Mouse (Mus musculus) heart, adult 2 months (tissue): ENCODE measurements around the gene Capn5. TPM values are rescaled to one million over a fixed set of nuclear protein-coding genes. Genes with fewer than 3 reads are reported as not detected.

Source experiments
- DNase-seq, 2 experiments: peaks; one replicate each; pipeline ENCODE4 v3.0.0; 2021
- H3K27ac ChIP-seq: fragments of 200-600 bp; 2 replicates; pipeline ENCODE4 v1.8.1; 2022
- H3K27me3 ChIP-seq: fragments of 200-500 bp; 2 replicates; pipeline ENCODE4 v1.6.1; 2012; ENCODE audit warnings: mild to moderate bottlenecking, low read length, inconsistent platforms, mixed read lengths; ENCODE audit not compliant: control insufficient read depth, insufficient read depth
- H3K36me3 ChIP-seq: fragments of 200-500 bp; 2 replicates; pipeline ENCODE4 v1.6.1; 2012; ENCODE audit warnings: low read length, inconsistent platforms; ENCODE audit not compliant: control insufficient read depth, insufficient read depth
- H3K4me1 ChIP-seq: fragments of 200-500 bp; 2 replicates; pipeline ENCODE4 v1.6.1; 2011; ENCODE audit warnings: low read length; ENCODE audit not compliant: control insufficient read depth, insufficient read depth
- H3K4me3 ChIP-seq: fragments of 200-600 bp; 2 replicates; pipeline ENCODE4 v1.8.1; 2022
- H3K79me2 ChIP-seq: fragments of 200-500 bp; replicated peaks from 2 replicates; pipeline ENCODE4 v1.6.1; 2012; ENCODE audit warnings: mild to moderate bottlenecking, inconsistent platforms, low read length, moderate library complexity, mixed read lengths; ENCODE audit not compliant: control insufficient read depth, insufficient read depth
- H3K9ac ChIP-seq: fragments of 200-500 bp; 2 replicates; pipeline ENCODE4 v1.6.1; 2012; ENCODE audit warnings: low read depth, mild to moderate bottlenecking, control low read depth, inconsistent platforms, low read length, mixed read lengths
- CTCF ChIP-seq: fragments of 200-600 bp; IDR thresholded peaks from 2 replicates; pipeline ENCODE4 v1.8.1; 2022; ENCODE audit warnings: antibody characterized with exemption, mild to moderate bottlenecking, moderate library complexity
- EP300 ChIP-seq: fragments of 200-500 bp; IDR thresholded peaks from 2 replicates; pipeline ENCODE4 v1.6.1; 2011; ENCODE audit warnings: low read depth, low read length, control low read depth; ENCODE audit not compliant: insufficient read depth
- POLR2A ChIP-seq: fragments of 200-500 bp; IDR thresholded peaks from 2 replicates; pipeline ENCODE4 v1.6.1; 2011; ENCODE audit warnings: mild to moderate bottlenecking, low read depth, low read length, control low read depth; ENCODE audit not compliant: insufficient read depth
- WGBS: fragments of 180-500 bp; shearing (Covaris S2); methylation state at CpG from one replicate; pipeline ENCODE4 v1.1.7; 2018; 5-methylcytosine and 5-hydroxymethylcytosine counted together
- intact Hi-C: fragments of 180-260 bp; cut with DNase I; formaldehyde crosslinking; loops from one replicate; pipeline ENCODE4 v1.15.1; 2025
- polyA plus RNA-seq: library from polyadenylated mRNA; depleted of rRNA; stranded (reverse); fragments of >200 nt; gene quantifications from 2 replicates; pipeline ENCODE4 v1.2.3, GENCODE M21; 2012; rRNA removed
- total RNA-seq, 2 experiments: library from RNA; stranded (reverse); gene quantifications; 2 replicates each; pipeline ENCODE4 v1.2.3; 2021

The Capn5 gene
- total and polyA plus RNA-seq, 3 experiments = 1.8 to 3.7 (median 2.4) TPM

- no peak overlapping the region for H3K9ac ChIP-seq
- H3K79me2 ChIP-seq = no peaks in the 10 kb centered on the region
- no peak for TF ChIP-seq POLR2A
- no peak for TF ChIP-seq EP300
- TF ChIP-seq CTCF = no peak
- intact Hi-C loops = no loop called here
- H3K4me1 ChIP-seq = peaks cover 6% of the 10 kb centered on the region
- 39% methylated on average over 5 of the region's 5 CpGs for WGBS
- H3K4me3 ChIP-seq = no peak overlapping the region
- H3K27me3 ChIP-seq = no peaks in the 10 kb centered on the region
- no peaks in the 10 kb centered on the region for H3K36me3 ChIP-seq
- H3K27ac ChIP-seq = no peak overlapping the region
- peak in 1 of 2 experiments; percentile 31 for DNase-seq
These were observed 95.7 kb downstream of the Capn5 start for GRCm38 (mm10) chr7:98082376-98082775.

- TF ChIP-seq POLR2A (no peak), EP300 (no peak), CTCF (no peak)
These were observed 100.6 kb downstream of the Capn5 start for GRCm38 (mm10) chr7:98077453-98077852.

GRCm38 (mm10) chr7:98071620-98072019 is 106.5 kb downstream of the Capn5 start:
- Histone ChIP-seq H3K79me2 (no peaks in the 10 kb centered on the region), H3K36me3 (no peaks in the 10 kb centered on the region), H3K4me3 (no peak overlapping the region), H3K27me3 (no peaks in the 10 kb centered on the region), H3K9ac (no peak overlapping the region), H3K27ac (no peak overlapping the region), H3K4me1 (no peaks in the 10 kb centered on the region)
- intact Hi-C loops = loop anchor here (1.0 to 2.0 kb wide), 2 partner anchors 15 to 49 kb away; no protein-coding TSS in a partner anchor
- peak; percentile 76 to 88 for DNase-seq
- 24% methylated on average over 5 of the region's 5 CpGs for WGBS
- TF ChIP-seq EP300 (peak; percentile 83; the same call in 1 of the 2 replicates), POLR2A (no peak)

More at GRCm38 (mm10) chr7:98077453-98077852, 100.6 kb downstream of the Capn5 start:
- Histone ChIP-seq H3K9ac (no peak overlapping the region), H3K36me3 (no peaks in the 10 kb centered on the region), H3K27ac (no peak overlapping the region), H3K79me2 (no peaks in the 10 kb centered on the region), H3K4me3 (no peak overlapping the region), H3K4me1 (no peaks in the 10 kb centered on the region), H3K27me3 (no peaks in the 10 kb centered on the region)
- 70% methylated on average over 11 of the region's 11 CpGs for WGBS
- intact Hi-C loops = no loop called here
- DNase-seq = no peak

Other genes starting within 250 kb of the Capn5 start
- 1 to 10 TPM; 4.5 to 5.9 TPM for gene Myo7a, start 58.8 kb downstream of the Capn5 start, total RNA-seq
- 7.1 and 10.8 TPM in 2 replicates for gene Myo7a, start 58.8 kb downstream of the Capn5 start, polyA plus RNA-seq
- gene Omp, start 32.8 kb downstream of the Capn5 start, total RNA-seq = under 1 TPM in 1 of 2 experiments, not detected in 1; 0.14 TPM
- gene Omp, start 32.8 kb downstream of the Capn5 start, polyA plus RNA-seq = 0.06 TPM in 1 of 2 replicates, not detected in the other
- gene B3gnt6, start 21.2 kb upstream of the Capn5 start, total RNA-seq = not detected
- 0.06 TPM in 1 of 2 replicates, not detected in the other for gene B3gnt6, start 21.2 kb upstream of the Capn5 start, polyA plus RNA-seq
- 10 to 100 TPM; 11.0 to 13.2 TPM for gene Acer3, start 142.9 kb upstream of the Capn5 start, total RNA-seq
- gene Acer3, start 142.9 kb upstream of the Capn5 start, polyA plus RNA-seq = 5.5 and 8.7 TPM in 2 replicates
- 1 to 10 TPM; 2.2 to 2.5 TPM for gene Tsku, start 183.1 kb upstream of the Capn5 start, total RNA-seq
- gene Tsku, start 183.1 kb upstream of the Capn5 start, polyA plus RNA-seq = 4.9 and 5.9 TPM in 2 replicates